Mouse (Mus musculus): ENCODE data around the gene Mvk.
A peak's percentile ranks its signal among the peaks of the same experiment; 100 is the strongest.

The Mvk gene

GRCm38 (mm10) chr5:114456995-114457605 is 13.0 kb downstream of the Mvk start:
- DNase-seq (ENCODE audit: low read depth), result no peak

GRCm38 (mm10) chr5:114461238-114461637 is 17.2 kb downstream of the Mvk start:
- peak; percentile 84 for DNase-seq (ENCODE audit: low read depth)

GRCm38 (mm10) chr5:114462067-114463040 is 18.3 kb downstream of the Mvk start:
- no peak for DNase-seq (ENCODE audit: low read depth)

- DNase-seq (ENCODE audit: low read depth), result no peak
Measured at GRCm38 (mm10) chr5:114464561-114464960, 20.5 kb downstream of the Mvk start.

- DNase-seq (ENCODE audit: low read depth), result no peak
Measured at GRCm38 (mm10) chr5:114465641-114466040, 21.6 kb downstream of the Mvk start.

DNA sequence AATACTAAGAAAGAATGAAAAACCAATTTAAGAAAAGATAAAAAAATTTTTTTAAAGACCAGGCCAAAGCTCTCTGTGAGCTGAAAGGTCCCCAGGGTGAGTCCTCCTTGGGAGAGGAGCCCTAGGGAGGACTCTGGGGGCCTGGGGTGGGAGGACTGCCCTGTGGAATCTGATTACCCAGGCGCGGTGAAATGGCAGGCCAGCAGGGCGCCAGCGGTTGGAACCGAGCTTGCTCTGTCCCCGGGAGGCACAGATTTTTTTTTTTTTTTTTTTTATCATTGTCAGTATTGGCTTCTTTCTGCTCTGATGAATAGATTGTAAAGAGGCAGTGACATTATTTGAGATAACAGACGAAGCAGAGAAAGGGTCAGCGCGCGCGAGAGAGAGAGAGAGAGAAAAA is 22.9 kb downstream of the Mvk start:
- DNase-seq (ENCODE audit: low read depth), result no peak

- DNase-seq (ENCODE audit: low read depth), result no peak
Measured at GRCm38 (mm10) chr5:114467430-114467829, 23.4 kb downstream of the Mvk start.

- DNase-seq (ENCODE audit: low read depth), result no peak
Measured at GRCm38 (mm10) chr5:114468007-114468406, 23.9 kb downstream of the Mvk start.

GRCm38 (mm10) chr5:114470359-114470758 is 26.3 kb downstream of the Mvk start:
- no peak for DNase-seq (ENCODE audit: low read depth)

GRCm38 (mm10) chr5:114474741-114475491 is 30.8 kb downstream of the Mvk start:
- no peak for DNase-seq (ENCODE audit: low read depth)

- no peak for DNase-seq (ENCODE audit: low read depth)
Measured at GRCm38 (mm10) chr5:114478267-114478666, 34.2 kb downstream of the Mvk start.

- peak; percentile 34 for DNase-seq (ENCODE audit: low read depth)
Measured at GRCm38 (mm10) chr5:114482587-114483011, 38.5 kb downstream of the Mvk start.

DNA sequence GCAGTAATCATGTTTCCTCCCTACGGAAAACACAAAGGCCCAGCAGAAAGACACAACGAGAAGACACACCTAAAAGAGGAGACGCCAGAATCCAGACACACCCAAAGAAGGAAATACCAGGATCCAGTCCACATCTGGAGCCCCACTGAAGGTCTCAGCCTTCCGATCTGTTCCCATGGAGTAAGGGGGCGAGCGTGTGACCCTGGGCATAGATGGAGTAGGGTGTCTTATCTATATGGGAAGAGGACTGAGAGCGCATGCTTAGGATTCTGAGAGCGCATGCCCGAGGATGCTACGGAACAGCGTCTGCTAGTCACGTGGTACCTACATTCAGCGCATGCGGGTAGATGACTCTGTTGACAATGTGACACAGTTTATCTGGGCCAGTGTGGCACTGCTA is 41.6 kb downstream of the Mvk start:
- no peak for DNase-seq (ENCODE audit: low read depth)

DNA sequence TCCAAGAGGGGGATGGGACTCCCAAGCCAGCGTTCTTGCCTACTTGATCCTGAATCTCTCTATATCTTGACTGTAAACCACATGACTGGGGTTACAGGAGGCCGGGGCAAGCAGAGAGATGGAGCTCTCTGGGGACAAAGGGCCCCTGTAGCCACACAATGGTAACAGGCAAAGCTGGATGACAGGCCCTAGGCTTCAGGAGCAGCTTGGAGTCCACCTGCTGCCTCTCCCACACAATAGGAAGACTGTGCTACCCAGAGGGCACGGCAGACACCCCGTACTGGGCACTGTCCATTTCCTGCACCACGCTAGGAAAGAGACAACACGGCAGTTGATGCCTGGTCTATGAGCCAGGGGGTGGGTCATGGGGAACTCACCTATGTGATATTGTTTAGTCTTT is 45.5 kb downstream of the Mvk start:
- no peak for DNase-seq (ENCODE audit: low read depth)

DNA sequence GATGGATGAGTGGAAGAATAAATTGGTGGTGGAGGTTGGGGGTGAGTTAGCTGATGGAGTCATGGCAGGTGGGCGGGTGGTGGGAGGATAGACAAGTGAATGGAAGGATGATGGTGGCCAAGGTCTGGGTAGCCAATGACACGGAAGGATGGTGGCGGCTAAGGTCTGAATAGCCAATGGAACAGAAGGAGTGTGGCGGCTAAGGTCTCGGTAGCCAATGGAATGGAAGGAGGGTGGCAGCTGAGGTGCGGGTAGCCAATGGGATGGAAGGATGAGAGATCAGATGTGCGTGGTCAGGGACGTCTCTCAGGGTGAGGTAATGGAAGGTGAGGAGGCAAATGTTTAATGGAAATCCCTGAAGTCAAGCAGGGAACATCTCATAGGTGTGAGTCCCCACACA is 46.2 kb downstream of the Mvk start:
- no peak for DNase-seq (ENCODE audit: low read depth)

DNA sequence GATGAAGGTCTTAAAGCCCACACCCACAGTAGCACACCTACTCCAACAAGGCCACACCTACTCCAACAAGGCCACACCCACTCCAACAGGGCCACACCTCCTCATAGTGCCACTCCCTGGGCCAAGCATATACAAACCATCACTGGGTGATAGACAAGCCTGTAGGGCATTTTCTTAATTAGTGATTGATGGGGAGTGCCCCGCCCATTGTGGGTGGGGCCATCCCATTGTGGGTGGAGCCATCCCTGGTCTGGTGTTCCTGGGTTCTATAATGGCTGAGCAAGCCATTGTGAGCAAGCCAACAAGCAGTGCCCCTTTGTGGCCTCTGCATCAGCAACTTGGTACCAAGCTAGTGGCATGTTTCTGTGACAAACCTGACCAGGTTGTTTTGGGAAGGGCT is 50.7 kb downstream of the Mvk start:
- DNase-seq (ENCODE audit: low read depth), result no peak

- no peak for DNase-seq (ENCODE audit: low read depth)
Measured at GRCm38 (mm10) chr5:114501252-114501651, 57.2 kb downstream of the Mvk start.

- DNase-seq (ENCODE audit: low read depth), result peak; percentile 26
Measured at GRCm38 (mm10) chr5:114504826-114505225, 60.8 kb downstream of the Mvk start.

DNA sequence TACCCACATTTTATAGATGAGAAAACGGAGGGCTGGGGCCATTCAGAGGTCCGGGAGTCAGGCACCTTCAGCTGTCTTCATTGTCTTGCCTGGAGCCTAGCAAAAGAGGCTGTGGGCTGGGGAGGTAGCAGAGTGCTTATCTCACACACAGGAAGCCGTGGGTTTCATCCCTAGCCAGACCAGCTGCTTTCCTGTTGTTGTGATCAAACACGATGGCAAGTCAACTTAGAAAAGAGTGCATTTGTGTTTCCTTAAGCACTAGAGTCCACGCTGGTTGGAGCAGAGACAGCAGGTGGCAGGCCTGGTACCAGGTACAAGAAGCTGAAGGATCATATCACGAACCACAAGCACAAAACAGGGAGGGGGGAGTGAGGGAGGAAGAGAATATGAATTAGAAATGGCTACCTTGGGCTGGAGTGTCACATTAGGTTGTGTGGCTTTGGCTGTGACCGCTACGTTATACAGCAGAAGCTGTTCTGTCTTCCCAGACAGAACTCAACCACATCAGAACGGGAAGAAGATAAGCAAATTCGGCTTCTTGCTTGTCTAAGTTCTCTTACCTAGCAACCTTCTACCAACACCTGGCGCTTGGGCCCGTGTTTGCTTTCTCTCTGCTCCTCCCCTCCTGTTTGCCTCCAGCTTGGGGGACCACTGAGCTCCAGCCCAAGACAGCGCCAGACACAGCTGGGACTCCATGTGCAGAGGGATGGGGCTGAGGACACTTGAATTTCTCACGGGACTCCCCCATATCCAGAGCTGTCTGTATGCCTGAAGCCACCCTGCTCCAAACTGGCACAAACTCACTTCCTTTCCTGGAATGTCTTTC is 61.4 kb downstream of the Mvk start:
- peak; percentile 66 for DNase-seq (ENCODE audit: low read depth)

- no peak for DNase-seq (ENCODE audit: low read depth)
Measured at GRCm38 (mm10) chr5:114507394-114507793, 63.3 kb downstream of the Mvk start.

- no peak for DNase-seq (ENCODE audit: low read depth)
Measured at GRCm38 (mm10) chr5:114507964-114508363, 63.9 kb downstream of the Mvk start.

- no peak for DNase-seq (ENCODE audit: low read depth)
Measured at GRCm38 (mm10) chr5:114509461-114509860, 65.4 kb downstream of the Mvk start.
